Mouse (Mus musculus): ENCODE measurements around the gene Krtap19-5. TPM values are rescaled to one million over a fixed set of nuclear protein-coding genes. Genes with fewer than 3 reads are reported as not detected.

Krtap19-5 gene
- total RNA-seq (2023) = not detected

DNA sequence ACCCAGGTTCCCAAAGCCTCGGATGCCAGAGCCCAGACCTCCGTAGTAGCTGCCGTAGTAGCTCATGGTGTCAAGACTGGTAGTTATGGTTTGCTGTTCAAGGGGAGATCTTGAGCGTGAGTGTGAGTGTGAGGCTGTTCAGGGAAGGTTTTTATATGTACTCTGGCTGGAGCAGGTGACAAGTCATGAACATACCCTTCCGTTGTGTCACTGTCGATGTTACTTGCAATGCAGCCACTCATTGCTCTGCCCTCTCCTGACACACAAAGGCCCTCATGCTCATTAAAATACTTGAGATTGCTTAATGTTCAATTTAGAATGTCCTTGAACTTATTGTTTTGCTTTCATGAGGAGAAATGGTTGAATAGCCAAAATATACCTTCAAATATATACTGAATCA, at the start of gene Krtap19-5:
Krtap19-5 (minus strand) TSS at position 101 of the 400 bp plus-strand sequence.

DNA sequence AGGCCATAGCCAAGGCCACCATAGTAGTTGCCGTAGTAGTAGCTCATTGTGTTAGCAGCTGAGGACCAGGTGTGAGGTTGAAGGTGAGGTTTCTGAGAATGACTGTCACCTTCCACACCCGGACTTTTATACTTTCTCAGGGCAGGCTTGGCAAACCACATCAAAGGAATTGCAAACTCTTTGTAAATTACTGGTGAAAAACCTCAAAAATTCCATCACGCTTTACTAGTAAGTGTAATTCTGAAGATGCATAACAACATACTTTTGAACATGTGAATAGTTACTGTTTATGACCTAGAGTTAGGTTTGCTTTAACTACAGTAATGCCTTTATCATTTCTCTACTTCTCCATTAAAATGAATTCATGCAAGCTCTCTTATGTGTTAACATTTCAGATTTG, 35.9 kb upstream of the Krtap19-5 start, which contains the start of gene Krtap19-9b:
Krtap19-9b (minus strand) TSS at position 101 of the 400 bp plus-strand sequence.

DNA sequence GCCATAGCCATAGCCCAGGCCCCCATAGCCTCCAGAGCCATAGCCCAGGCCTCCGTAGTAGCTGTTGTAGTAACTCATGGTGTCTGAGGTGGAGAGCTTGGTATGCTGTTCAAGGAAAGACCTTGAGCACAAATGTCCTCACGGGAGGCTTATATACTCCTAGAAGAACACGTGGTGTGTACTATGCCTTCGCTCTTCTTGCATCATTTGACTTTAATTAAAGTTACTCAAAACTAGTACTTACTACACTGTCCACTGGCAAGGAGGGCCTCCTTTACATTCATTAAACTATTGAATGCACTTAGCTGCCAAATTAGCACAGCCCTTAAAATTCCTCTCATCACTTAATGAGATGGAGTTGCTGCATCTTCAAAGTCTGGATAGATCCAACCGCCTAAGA, 11.3 kb downstream of the Krtap19-5 start, which contains the start of gene Krtap19-4:
Krtap19-4 (minus strand) TSS at position 101 of the 400 bp plus-strand sequence.

DNA sequence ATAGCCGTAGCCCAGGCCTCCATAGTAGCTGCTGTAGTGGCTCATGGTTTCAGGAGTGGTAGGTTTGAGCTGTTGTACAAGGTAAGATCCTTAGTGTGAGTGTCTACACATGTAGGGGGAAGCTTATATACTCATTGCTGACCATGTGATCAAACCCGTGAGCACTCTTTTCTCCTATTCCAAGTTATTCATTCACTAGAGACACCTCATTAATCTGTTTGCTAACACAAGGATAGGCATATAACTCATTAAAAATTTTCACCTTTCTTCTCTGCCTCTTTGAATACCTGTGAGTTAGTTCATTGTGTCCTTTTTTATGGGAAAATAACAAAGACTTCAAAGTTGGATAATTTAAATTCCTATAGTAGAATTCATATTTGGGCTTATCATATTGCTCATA, 18.3 kb downstream of the Krtap19-5 start, which contains the start of gene Krtap19-3:
Krtap19-3 (minus strand) TSS at position 101 of the 400 bp plus-strand sequence.

DNA sequence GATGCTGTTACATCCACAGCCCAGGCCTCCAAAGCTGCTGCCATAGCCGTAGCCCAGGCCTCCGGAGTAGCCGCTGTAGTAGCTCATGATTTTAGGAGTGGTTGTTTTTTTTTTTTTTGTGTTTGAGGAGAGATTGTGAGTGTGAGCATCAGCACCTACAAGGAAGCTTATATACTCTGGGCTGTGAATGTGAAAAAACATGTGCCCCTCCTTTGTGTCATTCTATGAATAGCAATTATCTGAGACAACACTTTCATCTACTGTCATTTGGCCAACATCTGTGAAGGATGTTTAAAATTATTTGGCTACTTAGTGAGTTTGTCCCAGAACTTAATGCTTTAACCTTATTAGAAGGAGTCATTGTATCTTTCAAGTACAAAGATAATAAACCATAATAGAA, 22.1 kb downstream of the Krtap19-5 start, which contains the start of gene Krtap19-2:
Krtap19-2 (minus strand) TSS at position 101 of the 400 bp plus-strand sequence.

DNA sequence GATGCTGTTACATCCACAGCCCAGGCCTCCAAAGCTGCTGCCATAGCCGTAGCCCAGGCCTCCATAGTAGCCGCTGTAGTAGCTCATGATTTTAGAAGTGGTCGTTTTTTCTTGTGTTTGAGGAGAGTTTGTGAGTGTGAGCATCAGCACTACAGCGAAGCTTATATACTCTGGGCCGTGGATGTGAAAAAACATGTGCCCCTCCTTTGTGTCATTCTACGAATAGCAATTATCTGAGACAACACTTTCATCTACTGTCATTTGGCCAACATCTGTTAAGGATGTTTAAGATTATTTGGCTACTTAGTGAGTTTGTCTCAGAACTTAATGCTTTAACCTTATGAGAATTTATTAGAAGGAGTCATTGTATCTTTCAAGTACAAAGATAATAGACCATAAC, 26.9 kb downstream of the Krtap19-5 start, which contains the start of gene Krtap19-1:
Krtap19-1 (minus strand) TSS at position 101 of the 400 bp plus-strand sequence.

Other genes with a start within 250 kb of the Krtap19-5 start
- gene Krtap26-1, start 248.7 kb downstream of the Krtap19-5 start, total RNA-seq (2023) = not detected
- gene Krtap27-1, start 224.8 kb downstream of the Krtap19-5 start, total RNA-seq (2023) = not detected
- gene 2310061N02Rik, start 188.5 kb downstream of the Krtap19-5 start, total RNA-seq (2023) = not detected
- not detected for gene Krtap13-1, start 167.6 kb downstream of the Krtap19-5 start, total RNA-seq (2023)
- not detected for gene Krtap13, start 144.8 kb downstream of the Krtap19-5 start, total RNA-seq (2023)
- gene 2310034C09Rik, start 137.6 kb downstream of the Krtap19-5 start, total RNA-seq (2023) = not detected
- not detected for gene 2310057N15Rik, start 122.3 kb downstream of the Krtap19-5 start, total RNA-seq (2023)
- gene Gm5965, start 118.6 kb downstream of the Krtap19-5 start, total RNA-seq (2023) = not detected
- not detected for gene Gm20741, start 84.2 kb downstream of the Krtap19-5 start, total RNA-seq (2023)
- gene Krtap15, start 76.2 kb downstream of the Krtap19-5 start, total RNA-seq (2023) = not detected
- not detected for gene Krtap14, start 70.3 kb downstream of the Krtap19-5 start, total RNA-seq (2023)
- not detected for gene Krtap19-1, start 27.0 kb downstream of the Krtap19-5 start, total RNA-seq (2023)
- gene Krtap19-2, start 22.2 kb downstream of the Krtap19-5 start, total RNA-seq (2023) = not detected
- gene Krtap19-3, start 18.4 kb downstream of the Krtap19-5 start, total RNA-seq (2023) = not detected
- not detected for gene Krtap19-4, start 11.4 kb downstream of the Krtap19-5 start, total RNA-seq (2023)
- gene Krtap19-9b, start 35.8 kb upstream of the Krtap19-5 start, total RNA-seq (2023) = not detected
- gene Krtap16-3, start 66.4 kb upstream of the Krtap19-5 start, total RNA-seq (2023) = not detected
- not detected for gene Krtap22-2, start 114.3 kb upstream of the Krtap19-5 start, total RNA-seq (2023)
- gene Gm10229, start 118.8 kb upstream of the Krtap19-5 start, total RNA-seq (2023) = not detected
- gene Krtap6-1, start 135.2 kb upstream of the Krtap19-5 start, total RNA-seq (2023) = not detected
- gene Gm10228, start 145.0 kb upstream of the Krtap19-5 start, total RNA-seq (2023) = not detected
- not detected for gene Krtap6-5, start 151.4 kb upstream of the Krtap19-5 start, total RNA-seq (2023)
- gene 1110025L11Rik, start 167.5 kb upstream of the Krtap19-5 start, total RNA-seq (2023) = not detected
- gene Krtap6-3, start 187.6 kb upstream of the Krtap19-5 start, total RNA-seq (2023) = not detected
- not detected for gene Gm6358, start 244.4 kb upstream of the Krtap19-5 start, total RNA-seq (2023)

All from neutrophil, adult 83 days (primary cell).